15 mouse cellular contexts compared by ENCODE assay signal in genomic region chr11:106720379-106720778, GRCm38 (mm10).
"Had no signal": no experiment of that assay in that cellular context is flagged by ENCODE, and none has a peak within 500 bp of the region (broad histone marks: within the 10 kb centered on the region; RNA-seq: fewer than 3 reads in every experiment).

No protein-coding gene starts in this region.

- H3K4me2 ChIP-seq: neural tube, embryonic 13.5 days; neural tube, embryonic 15.5 days; stomach, embryonic 15.5 days had no signal

- H3K9ac ChIP-seq: neural tube, embryonic 13.5 days; neural tube, embryonic 15.5 days; stomach, embryonic 15.5 days had no signal

- DNase-seq: retina, postnatal 1 day; right cerebral cortex, adult 18-20 months; right cerebral cortex, postnatal 14 days; right cerebral cortex, postnatal 25 days; right cerebral cortex, postnatal 4 days; spleen, adult 18-20 months; thymus, adult 18-20 months; thymus, adult 2 months; thymus, postnatal 14 days; thymus, postnatal 25 days; thymus, postnatal 36 days had no signal

- H3K36me3 ChIP-seq: neural tube, embryonic 13.5 days; neural tube, embryonic 15.5 days; stomach, embryonic 15.5 days had no signal

- H3K27me3 ChIP-seq: neural tube, embryonic 13.5 days; neural tube, embryonic 15.5 days; stomach, embryonic 15.5 days had no signal

- H3K27ac ChIP-seq: neural tube, embryonic 13.5 days; neural tube, embryonic 15.5 days; stomach, embryonic 15.5 days; stomach, postnatal 0 days had no signal

- H3K9me3 ChIP-seq: neural tube, embryonic 13.5 days; neural tube, embryonic 15.5 days; stomach, embryonic 15.5 days had no signal

- H3K4me3 ChIP-seq: neural tube, embryonic 13.5 days; neural tube, embryonic 15.5 days; stomach, embryonic 15.5 days had no signal
